Mouse (Mus musculus) retina, postnatal 1 day (tissue): ENCODE data around the gene Ptprb.

ENCODE experiments used
- DNase-seq: peaks from one replicate; pipeline ENCODE4 v3.0.0-alpha.2; 2012

The Ptprb gene

DNA sequence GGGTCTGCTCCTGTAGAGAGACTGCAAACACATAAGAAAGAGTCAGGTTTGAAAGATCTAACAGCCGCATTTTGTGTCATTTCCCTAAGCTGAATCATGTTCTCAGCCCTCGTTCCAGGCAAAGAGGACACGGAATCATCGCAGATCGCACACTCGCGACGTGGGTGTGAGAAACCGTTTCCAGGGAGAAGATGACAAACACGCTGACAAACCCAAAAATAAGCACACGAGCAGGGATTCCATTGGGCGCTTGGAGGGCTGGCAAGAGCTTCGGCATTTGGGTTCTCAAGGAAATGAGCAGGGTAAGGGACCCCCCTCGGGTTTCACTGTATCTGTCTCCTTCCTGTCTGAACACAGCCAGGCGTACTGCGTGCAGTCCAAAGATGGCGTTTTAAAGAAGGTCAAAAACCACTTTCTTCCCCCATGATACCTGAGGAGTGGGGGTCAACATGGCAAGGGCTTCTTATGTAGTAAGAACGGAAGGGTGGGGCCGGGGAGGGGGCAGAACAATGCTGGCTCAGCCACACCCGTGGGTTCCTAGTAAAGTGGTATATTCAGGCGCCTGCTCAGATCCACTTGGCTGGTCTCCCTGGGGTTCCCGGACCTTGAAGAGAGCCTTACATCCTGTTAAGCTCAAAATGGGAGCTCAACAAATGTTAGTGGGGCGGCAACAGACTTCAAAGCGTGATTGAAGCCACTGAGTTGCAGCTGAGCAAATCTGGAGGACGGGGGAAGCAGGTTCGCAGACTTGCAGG lies 152.9 kb downstream of the Ptprb start:
- no peak for DNase-seq

DNA sequence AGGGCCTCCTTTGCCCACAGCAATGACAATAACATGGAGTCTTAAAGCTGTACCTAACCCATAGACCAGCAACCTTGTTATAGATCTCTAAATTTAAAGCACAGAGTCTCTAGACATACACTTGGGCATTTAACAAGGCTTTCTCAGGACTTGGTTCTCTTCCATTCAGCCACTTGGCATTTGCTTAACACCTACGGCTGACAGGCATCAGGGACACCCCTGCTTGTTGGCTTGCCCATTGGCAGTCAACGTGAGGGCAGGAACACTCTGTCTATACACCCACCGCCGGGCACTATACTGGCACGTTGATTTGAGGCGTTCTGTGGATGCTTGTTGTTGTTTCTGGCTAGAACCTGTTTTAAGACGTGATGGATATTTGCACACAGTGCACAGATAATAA lies 157.1 kb downstream of the Ptprb start:
- no peak for DNase-seq

GRCm38 (mm10) chr10:116435455-116435854 lies 160.1 kb downstream of the Ptprb start:
- DNase-seq, result no peak
